Mouse (Mus musculus) olfactory bulb, adult 2 months (tissue): ENCODE results near the gene Crb2.

Experiments used
- CTCF ChIP-seq: fragments of 200-500 bp; IDR thresholded peaks from 2 replicates; pipeline ENCODE4 v1.5.1; 2012; ENCODE audit warnings: low read depth, mild to moderate bottlenecking, low read length, moderate library complexity; ENCODE audit not compliant: insufficient read depth
- POLR2A ChIP-seq: fragments of 200-500 bp; IDR thresholded peaks from 2 replicates; pipeline ENCODE4 v1.6.1; 2012; ENCODE audit warnings: mild to moderate bottlenecking, low read depth, low read length, moderate library complexity; ENCODE audit not compliant: insufficient read depth

GRCm38 (mm10) chr2:37758343-37759015, 17.6 kb upstream of the Crb2 start:
- TF ChIP-seq CTCF (no peak), POLR2A (no peak)
